Mouse (Mus musculus) liver, embryonic 14.5 days (tissue): ENCODE data around the gene Rap1gds1.

Experiments used
- CTCF ChIP-seq: IDR thresholded peaks from 2 replicates; pipeline ENCODE4 v1.5.1; 2016; ENCODE audit warnings: antibody characterized with exemption, low read depth, control low read depth
- EP300 ChIP-seq: IDR thresholded peaks from 2 replicates; pipeline ENCODE4 v1.6.1; 2016; ENCODE audit warnings: antibody characterized with exemption, low read depth

DNA sequence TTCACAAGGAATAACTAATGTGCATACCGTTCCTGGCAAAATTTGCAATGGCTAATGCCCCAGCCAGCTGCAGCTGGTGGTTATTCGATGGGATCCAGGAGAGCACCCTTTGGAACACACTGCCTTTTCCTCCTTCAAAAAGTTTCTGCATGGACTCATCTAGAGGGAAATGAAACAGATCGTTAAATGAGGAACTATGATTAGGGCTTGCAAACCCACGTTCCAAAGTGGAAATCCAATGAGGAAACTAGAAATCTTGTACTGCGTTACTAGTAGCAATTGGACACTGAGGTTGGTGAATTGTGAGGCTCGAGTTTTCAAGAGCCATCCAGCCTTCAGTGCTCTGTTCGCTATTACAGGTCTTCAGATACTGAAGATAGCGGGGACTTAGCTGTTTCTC is 116.5 kb downstream of the Rap1gds1 start:
- TF ChIP-seq EP300 (no peak), CTCF (no peak)
